Mouse (Mus musculus) myocyte (in vitro differentiated cells): ENCODE results near the gene Atp2b4.

Source experiments
- CEBPB ChIP-seq: IDR thresholded peaks from 2 replicates; pipeline ENCODE4 v1.6.1; 2011; ENCODE audit warnings: mild to moderate bottlenecking, moderate library complexity; ENCODE audit not compliant: poor library complexity, insufficient read depth, severe bottlenecking
- E2F4 ChIP-seq: IDR thresholded peaks from one replicate; pipeline ENCODE4 v1.6.1; 2011; ENCODE audit warnings: mild to moderate bottlenecking, control low read depth, moderate library complexity; ENCODE audit not compliant: insufficient read depth
- MAX ChIP-seq: IDR thresholded peaks from one replicate; pipeline ENCODE4 v1.6.1; 2011; ENCODE audit warnings: low read depth, mild to moderate bottlenecking, control low read depth
- MYOD1 ChIP-seq, 3 experiments: IDR thresholded peaks; one replicate each; pipeline ENCODE4 v1.6.1; 2011; ENCODE audit warnings: control low read depth in 2 of 3, low read depth in 2 of 3, mild to moderate bottlenecking in 2 of 3, moderate library complexity in 1 of 3; ENCODE audit not compliant: insufficient read length in 2 of 3, control insufficient read depth in 1 of 3
- MYOG ChIP-seq, 3 experiments: IDR thresholded peaks; one replicate each; pipeline ENCODE4 v1.6.1; 2011; ENCODE audit warnings: control low read depth in 2 of 3, low read depth in 2 of 3, mild to moderate bottlenecking in 2 of 3; ENCODE audit not compliant: insufficient read length in 2 of 3, control insufficient read depth in 1 of 3, insufficient read depth in 1 of 3
- POLR2A ChIP-seq: IDR thresholded peaks from one replicate; pipeline ENCODE4 v1.6.1; 2011; ENCODE audit warnings: low read depth, mild to moderate bottlenecking, control low read depth, moderate library complexity; ENCODE audit not compliant: insufficient read length
- POLR2AphosphoS2 ChIP-seq: IDR thresholded peaks from one replicate; pipeline ENCODE4 v1.6.1; 2011; ENCODE audit warnings: low read depth, control low read depth; ENCODE audit not compliant: insufficient read length
- REST ChIP-seq: IDR thresholded peaks from one replicate; pipeline ENCODE4 v1.6.1; 2011; ENCODE audit warnings: mild to moderate bottlenecking, control low read depth, moderate library complexity; ENCODE audit not compliant: insufficient read depth, insufficient read length
- TCF12 ChIP-seq: IDR thresholded peaks from one replicate; pipeline ENCODE4 v1.6.1; 2011; ENCODE audit warnings: mild to moderate bottlenecking, control low read depth; ENCODE audit not compliant: poor library complexity, insufficient read depth, severe bottlenecking
- USF1 ChIP-seq: IDR thresholded peaks from one replicate; pipeline ENCODE4 v1.6.1; 2011; ENCODE audit warnings: low read depth, mild to moderate bottlenecking, control low read depth, moderate library complexity

- TF ChIP-seq TCF12 = no peak
- TF ChIP-seq REST = no peak
- TF ChIP-seq POLR2A = no peak
- no peak for TF ChIP-seq POLR2AphosphoS2
- no peak for TF ChIP-seq MAX
- TF ChIP-seq USF1 = no peak
- no peak for TF ChIP-seq E2F4
- TF ChIP-seq MYOD1 (IDR thresholded peaks at IDR 0.05; ENCODE audit: control insufficient read depth in 1 of 3, insufficient read length in 2 of 3, low read depth in 2 of 3) = peak in 1 of 3 experiments; percentile 10
- no peak for TF ChIP-seq MYOG (IDR thresholded peaks at IDR 0.05; ENCODE audit: control insufficient read depth in 1 of 3, insufficient read depth in 1 of 3, insufficient read length in 2 of 3, low read depth in 2 of 3)
- TF ChIP-seq CEBPB = peak; percentile 7; the same call in 1 of the 2 replicates
These were observed 15.1 kb upstream of the Atp2b4 start for GRCm38 (mm10) chr1:133815747-133816491.
